Mouse (Mus musculus): Measurements from ENCODE around the gene Tmem184b. TPM values are rescaled to one million over a fixed set of nuclear protein-coding genes. Genes with fewer than 3 reads are reported as not detected.

Gene Tmem184b
- total RNA-seq, 2 experiments from 2014 or later, result 57.2 to 67.5 TPM

DNA sequence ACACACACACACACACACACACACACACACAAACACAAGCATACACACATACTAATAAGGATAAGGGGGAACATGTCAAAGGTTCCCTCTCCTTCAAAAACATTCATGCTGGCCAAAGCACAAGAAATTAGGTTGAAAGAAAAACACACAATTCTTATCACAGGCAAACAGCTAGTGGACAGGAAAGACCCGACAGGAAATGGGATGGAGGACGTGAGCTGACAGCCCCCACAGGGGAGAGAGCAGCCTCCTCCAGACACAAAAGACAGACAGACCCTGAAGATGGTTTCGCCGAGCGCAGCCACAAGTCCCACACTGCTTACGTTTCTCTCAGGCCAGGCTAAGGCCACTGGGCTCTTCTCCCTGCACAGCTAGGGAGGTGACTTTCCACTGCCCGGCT, 28.6 kb upstream of the Tmem184b start:
- DNase-seq (ENCODE audit: low spot score in 2 of 2), result no peak
- intact Hi-C loops (cut with DNase I), result loop anchor here (2.0 kb wide), 1 partner anchor 29 kb away; the partner anchor contains the start of gene Tmem184b

DNA sequence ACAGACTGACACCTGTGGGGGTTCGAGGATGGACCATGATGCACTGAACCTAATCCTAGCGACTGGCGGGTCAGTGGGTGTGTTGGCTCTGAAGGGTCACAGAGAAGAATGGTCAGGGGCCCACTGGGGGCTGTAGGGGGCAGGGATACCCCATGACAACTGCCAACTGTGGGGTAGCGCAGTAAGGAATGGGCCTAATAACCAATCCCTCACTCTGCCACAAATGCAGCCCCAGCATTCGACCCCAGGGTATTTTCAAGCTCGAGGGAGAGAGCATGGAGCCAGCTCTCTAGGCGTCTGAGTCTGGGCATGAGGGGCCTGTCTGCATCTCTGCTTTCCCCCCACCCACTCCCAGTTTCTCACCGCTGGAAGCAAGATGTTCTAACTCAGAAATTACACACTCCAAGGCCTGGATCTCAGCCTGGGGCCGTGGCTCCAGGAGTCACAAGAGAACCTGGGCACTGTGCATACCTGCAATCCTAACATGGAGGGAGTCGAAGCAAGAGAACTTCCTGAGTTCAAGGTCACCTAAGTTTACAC, 27.2 kb upstream of the Tmem184b start:
- intact Hi-C loops (cut with DNase I), result no loop called here
- no peak for DNase-seq (ENCODE audit: low spot score in 2 of 2)

GRCm38 (mm10) chr15:79429994-79430393, 26.6 kb upstream of the Tmem184b start:
- no peak for DNase-seq (ENCODE audit: low spot score in 2 of 2)
- intact Hi-C loops (cut with DNase I), result no loop called here

DNA sequence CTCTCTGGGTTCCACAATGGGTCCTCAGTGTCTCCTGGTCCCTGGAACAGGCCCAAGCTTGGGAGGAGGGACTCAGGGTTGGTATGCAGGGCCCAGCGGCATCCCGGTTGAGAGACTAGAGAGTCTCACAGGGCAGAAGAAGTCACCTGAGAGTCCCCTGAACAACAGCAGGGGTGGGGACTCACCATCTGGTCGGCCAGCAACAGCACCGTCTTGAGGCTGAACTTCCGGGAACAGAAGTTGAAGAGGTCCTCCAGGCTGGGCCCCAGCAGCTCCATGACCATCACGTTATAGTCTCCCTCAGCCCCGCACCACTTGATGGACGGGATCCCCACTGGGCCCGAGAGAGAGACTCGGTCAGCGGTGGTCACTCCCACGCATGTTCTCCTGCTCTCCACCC, 26.2 kb upstream of the Tmem184b start:
- intact Hi-C loops (cut with DNase I), result no loop called here
- DNase-seq (ENCODE audit: low spot score in 2 of 2), result no peak

GRCm38 (mm10) chr15:79428616-79429015, 25.2 kb upstream of the Tmem184b start:
- intact Hi-C loops (cut with DNase I), result no loop called here
- DNase-seq (ENCODE audit: low spot score in 2 of 2), result no peak

DNA sequence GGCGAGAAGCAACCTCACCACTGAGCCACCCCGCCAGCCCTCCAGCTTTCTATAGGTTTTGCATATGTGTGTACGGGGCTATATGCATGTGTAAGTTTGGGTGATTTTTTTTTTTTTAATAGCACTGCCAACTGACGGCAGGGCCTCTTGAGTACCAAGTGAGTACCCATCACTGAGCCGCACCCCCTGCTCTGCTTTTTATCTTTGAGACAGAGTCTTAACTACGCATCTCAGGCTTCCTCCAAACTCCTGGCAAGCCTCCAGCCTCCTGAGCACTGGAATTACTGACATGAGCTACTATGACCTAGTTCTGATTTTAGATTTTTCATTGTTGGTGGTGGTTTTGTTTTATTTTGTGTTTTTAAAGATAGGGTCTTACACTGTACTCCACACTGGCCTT, 24.1 kb upstream of the Tmem184b start:
- DNase-seq (ENCODE audit: low spot score in 2 of 2), result peak in 1 of 2 experiments; percentile 59
- intact Hi-C loops (cut with DNase I), result loop anchor here (1.0 kb wide), 1 partner anchor 24 kb away; the partner anchor contains the start of gene Tmem184b

DNA sequence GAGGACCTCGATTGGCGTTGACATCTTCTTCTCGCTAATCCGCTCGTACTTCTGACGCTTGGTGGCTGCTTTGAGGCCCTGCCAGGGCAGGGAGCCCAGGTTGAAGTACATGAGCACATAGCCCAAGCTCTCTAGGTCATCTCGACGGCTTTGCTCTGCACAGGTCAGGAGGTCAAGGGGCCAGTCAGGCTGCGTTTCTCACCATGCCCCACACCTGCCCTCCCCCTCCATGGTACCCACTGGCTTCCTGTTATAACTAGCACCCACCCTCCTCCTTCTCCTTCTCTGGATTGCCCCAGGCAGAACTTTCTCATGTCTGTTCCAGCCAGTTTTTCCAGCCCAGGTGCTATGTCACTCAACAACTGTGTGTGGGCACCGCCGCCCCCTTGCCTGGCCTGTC, 22.1 kb upstream of the Tmem184b start:
- DNase-seq (ENCODE audit: low spot score in 2 of 2), result no peak
- intact Hi-C loops (cut with DNase I), result no loop called here

GRCm38 (mm10) chr15:79424602-79425001, 21.2 kb upstream of the Tmem184b start:
- intact Hi-C loops (cut with DNase I), result no loop called here

DNA sequence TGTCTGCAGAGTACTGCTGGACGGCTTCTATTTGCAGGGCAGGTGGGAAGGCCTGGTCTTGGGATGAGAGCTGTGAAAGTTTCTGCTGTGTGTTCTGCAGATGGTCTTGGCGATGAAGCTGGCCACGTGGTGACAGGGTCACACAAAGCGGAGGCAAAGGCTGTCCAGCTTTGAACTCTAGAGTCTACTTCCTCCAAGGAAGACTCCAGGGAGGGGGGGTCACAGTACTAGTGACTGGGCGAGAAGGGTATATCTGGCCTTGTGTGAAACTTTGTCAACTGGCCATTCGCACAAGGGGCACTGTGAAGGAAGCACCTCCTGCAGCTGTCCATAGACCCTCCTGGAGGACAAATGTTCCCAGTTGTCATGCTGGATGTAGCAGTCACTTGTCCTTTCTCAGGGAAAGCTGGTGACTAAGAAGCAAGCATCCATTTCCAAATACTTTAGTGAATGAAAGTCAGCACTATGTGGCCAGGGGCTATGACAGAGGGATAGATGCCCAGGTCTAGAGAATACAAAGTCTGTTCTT, 19.4 kb upstream of the Tmem184b start:
- no peak for DNase-seq (ENCODE audit: low spot score in 2 of 2)
- intact Hi-C loops (cut with DNase I), result no loop called here

More at GRCm38 (mm10) chr15:79424602-79425001, 21.2 kb upstream of the Tmem184b start:
- DNase-seq (ENCODE audit: low spot score in 2 of 2), result no peak

DNA sequence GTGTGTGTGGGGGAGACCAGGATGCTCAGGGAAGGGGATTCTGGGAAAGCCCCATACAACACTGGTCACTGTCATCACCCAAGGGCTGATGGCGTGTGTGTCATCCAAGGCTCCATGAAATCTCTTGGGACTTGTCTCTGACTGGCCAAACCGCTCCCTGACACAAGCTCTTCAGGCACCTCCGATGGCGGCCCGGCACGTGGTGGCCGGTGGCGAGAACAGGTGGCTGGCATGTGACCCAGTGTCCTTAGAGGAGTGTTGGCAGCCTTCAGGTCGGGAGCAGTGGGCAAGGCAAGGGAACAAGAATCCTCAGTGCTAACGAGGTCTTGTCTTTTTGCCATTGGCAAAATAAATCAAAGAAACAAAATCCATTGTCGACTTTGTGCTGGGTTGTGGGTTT, 15.3 kb upstream of the Tmem184b start:
- intact Hi-C loops (cut with DNase I), result no loop called here
- no peak for DNase-seq (ENCODE audit: low spot score in 2 of 2)

DNA sequence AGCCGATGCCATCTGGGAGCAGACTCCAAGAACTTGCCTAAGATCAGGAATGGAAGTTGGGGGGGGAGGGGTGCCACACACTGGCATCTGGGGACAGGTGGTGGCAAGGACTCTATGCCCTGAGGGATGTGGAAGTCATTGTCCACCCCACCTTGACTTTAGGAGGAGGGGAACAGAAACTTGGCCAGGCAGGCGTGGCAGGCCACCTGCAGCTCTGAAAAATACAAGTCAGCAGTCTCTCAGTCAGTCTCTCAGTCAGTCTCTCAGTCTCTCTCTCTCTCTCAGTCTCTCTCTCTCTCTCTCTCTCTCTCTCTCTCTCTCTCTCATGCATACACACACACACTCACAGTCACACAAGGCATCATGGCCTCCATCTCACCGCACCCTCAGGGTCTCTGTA, 14.9 kb upstream of the Tmem184b start:
- intact Hi-C loops (cut with DNase I), result no loop called here
- DNase-seq (ENCODE audit: low spot score in 2 of 2), result no peak

DNA sequence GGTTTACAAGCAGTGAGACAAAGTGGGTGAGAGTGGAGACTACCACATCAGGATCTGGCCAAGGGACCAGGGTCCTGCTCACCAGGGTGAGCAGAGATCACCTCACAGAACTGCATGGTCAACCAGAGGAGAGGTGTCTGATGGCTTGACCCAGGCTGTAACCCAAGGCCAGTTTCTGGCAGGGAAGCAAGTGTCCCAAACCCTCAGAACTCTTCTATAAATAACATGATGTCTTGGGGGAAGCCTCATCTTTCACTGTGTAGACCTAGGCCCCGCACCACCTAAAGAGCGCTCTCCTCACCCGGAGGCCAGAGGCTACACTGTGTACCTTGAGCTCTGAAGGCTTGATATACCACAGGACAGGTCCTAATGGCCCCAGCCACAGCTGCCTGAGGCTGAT, 14.0 kb upstream of the Tmem184b start:
- DNase-seq (ENCODE audit: low spot score in 2 of 2), result no peak
- intact Hi-C loops (cut with DNase I), result no loop called here

GRCm38 (mm10) chr15:79416460-79417085, 13.2 kb upstream of the Tmem184b start:
- intact Hi-C loops (cut with DNase I), result no loop called here
- DNase-seq (ENCODE audit: low spot score in 2 of 2), result no peak

DNA sequence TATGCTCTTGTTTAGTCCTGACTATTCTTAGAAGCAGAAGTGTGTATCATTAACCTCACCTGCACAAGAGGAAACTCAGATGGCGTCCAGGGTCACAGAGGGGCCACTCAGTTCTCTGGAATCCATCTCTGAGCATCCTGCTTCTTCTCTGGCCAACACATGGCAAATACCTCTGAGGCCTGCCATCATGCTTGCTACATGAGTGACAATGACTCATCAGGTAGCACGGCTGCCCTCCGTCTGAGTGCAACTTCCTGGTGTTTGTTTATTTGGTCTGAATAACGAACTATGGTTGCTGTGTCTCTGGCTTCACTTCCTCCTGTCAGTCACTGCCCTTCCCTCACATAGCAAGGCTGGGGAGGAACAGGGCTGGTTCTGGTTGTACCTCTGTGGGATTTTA, 11.1 kb upstream of the Tmem184b start:
- intact Hi-C loops (cut with DNase I), result no loop called here

DNA sequence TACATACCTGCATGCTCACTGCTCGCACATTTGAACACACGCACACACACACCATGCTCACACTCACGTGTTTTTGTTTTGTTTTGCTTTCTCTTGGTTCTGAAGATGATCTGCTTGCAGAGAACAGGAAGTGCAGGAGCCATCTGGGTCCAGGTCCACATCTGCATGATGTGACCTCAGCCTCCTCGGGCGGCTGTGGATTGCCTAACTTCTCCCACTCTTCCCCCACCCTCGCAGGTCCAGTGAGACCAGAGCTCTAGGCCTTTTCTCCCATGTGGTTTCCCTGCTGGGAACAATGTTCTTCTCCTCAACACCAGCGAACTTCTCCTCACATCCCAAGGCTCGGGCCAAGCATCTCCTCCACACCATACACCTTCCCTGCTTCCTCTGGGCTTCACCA, 10.4 kb upstream of the Tmem184b start:
- intact Hi-C loops (cut with DNase I), result no loop called here
- DNase-seq (ENCODE audit: low spot score in 2 of 2), result no peak

More for the DNA sequence above, 11.1 kb upstream of the Tmem184b start:
- no peak for DNase-seq (ENCODE audit: low spot score in 2 of 2)

GRCm38 (mm10) chr15:79413201-79413600, 9.8 kb upstream of the Tmem184b start:
- no peak for DNase-seq (ENCODE audit: low spot score in 2 of 2)
- intact Hi-C loops (cut with DNase I), result no loop called here

GRCm38 (mm10) chr15:79411363-79412065, 8.1 kb upstream of the Tmem184b start:
- intact Hi-C loops (cut with DNase I), result no loop called here
- no peak for DNase-seq (ENCODE audit: low spot score in 2 of 2)

GRCm38 (mm10) chr15:79409077-79409573, 5.8 kb upstream of the Tmem184b start:
- intact Hi-C loops (cut with DNase I), result no loop called here

GRCm38 (mm10) chr15:79406564-79406963, 3.2 kb upstream of the Tmem184b start:
- DNase-seq (ENCODE audit: low spot score in 2 of 2), result no peak
- intact Hi-C loops (cut with DNase I), result no loop called here

More at GRCm38 (mm10) chr15:79409077-79409573, 5.8 kb upstream of the Tmem184b start:
- DNase-seq (ENCODE audit: low spot score in 2 of 2), result no peak

DNA sequence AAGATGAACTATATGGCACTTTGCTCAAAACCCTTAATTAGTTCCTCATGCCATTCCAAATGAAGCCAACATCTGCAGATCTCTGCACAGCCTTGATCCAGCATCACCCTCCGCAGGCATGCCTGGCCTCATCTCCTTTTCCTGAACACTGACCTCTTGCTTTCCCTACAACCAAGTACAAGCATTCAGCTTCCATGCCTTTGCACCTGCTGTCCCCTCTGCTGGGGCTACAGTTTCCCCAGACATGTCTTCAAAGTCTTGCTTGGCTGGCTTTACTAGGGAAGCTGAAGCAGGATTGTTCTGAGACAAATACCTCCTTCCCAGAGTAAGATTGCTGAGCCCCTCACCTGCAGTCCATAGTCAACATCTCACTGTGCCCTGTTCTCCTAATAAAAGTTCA, 908 bp upstream of the Tmem184b start:
- intact Hi-C loops (cut with DNase I), result loop anchor here (5.0 kb wide), 1 partner anchor 63 kb away; no protein-coding TSS in a partner anchor
- DNase-seq (ENCODE audit: low spot score in 2 of 2), result no peak

Measured in left cerebral cortex, postnatal 25 days (tissue).